Mouse (Mus musculus) G1E-ER4 (cell line): ENCODE measurements around the gene Ubb. TPM values are rescaled to one million over a fixed set of nuclear protein-coding genes. Genes with fewer than 3 reads are reported as not detected.

Experiments used
- GATA1 ChIP-seq: IDR thresholded peaks from one replicate; pipeline ENCODE4 v1.8.0; 2012; ENCODE audit warnings: low read length, inconsistent platforms
- polyA plus RNA-seq: library from polyadenylated mRNA; stranded (reverse); fragments of >175 nt; gene quantifications from 2 replicates; pipeline ENCODE4 v1.2.3, GENCODE M21; 2012

Ubb gene
- polyA plus RNA-seq, 1 experiment: 1,001 TPM

- TF ChIP-seq GATA1: no peak
Observed at GRCm38 (mm10) chr11:62541581-62541980, 9.4 kb upstream of the Ubb start.

GRCm38 (mm10) chr11:62543991-62544390, 7.0 kb upstream of the Ubb start:
- TF ChIP-seq GATA1: no peak

- TF ChIP-seq GATA1: no peak
Observed at GRCm38 (mm10) chr11:62549782-62550181, 1.2 kb upstream of the Ubb start.

DNA sequence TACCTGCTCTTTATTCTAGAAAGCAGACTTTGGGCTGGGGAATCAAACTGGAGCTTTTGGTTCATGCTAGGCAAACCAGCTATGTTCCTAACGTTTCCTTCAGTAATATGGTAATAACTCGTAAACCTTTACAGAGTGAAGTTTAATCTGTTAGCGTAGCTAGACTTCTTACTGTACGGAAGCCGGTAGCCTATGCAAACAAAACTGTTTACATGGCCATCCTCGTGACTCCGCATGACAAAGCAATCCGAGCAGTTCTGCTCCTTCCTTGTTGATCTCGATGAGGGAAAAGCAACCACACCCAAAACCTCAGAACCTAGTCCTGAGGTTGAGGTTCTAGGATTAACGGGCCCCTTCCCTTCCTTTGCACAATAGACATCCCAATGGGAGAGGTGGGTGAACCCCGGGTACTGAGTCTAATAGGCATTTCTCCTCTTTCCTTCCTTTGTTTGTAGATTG, 715 bp upstream of the Ubb start:
- TF ChIP-seq GATA1: no peak

GRCm38 (mm10) chr11:62551226-62552119, 502 bp downstream of the Ubb start:
- TF ChIP-seq GATA1: no peak

DNA sequence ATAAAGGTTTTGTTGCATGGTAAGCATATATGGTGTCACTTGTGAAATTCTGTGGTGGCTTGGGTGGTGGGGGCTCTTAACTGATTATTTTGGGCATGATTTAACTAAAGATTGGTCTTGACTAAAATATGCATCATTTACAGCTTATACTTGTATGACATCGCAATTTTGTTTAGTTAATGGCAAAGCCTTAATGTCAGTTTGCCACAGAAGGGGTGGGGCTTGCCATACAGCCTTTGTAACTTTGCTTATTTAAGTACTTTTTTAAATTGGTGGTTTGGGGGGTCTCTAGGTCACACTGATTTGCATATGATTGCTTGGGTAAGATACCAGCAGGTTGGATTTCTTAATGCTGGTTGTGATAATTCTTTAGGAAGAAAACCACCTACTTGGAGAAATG, 2.2 kb downstream of the Ubb start:
- no peak for TF ChIP-seq GATA1

DNA sequence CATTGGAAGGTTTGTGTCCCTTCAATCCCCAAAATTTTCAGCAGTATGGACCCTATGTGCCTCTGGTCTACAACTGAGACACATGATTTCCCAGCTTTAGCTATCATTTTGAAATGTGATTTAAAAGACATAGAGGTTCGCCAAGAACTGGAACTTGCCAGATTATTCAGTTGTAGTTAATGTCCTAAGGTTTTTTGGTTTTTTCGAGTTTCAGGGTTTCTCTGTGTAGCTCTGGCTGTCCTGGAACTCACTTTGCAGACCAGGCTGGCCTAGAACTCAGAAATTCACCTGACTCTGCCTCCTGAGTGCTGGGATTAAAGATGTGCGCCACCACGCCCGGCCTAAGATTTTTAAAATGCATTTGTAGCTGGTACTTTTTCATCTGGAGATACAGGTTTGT, 2.7 kb downstream of the Ubb start:
- TF ChIP-seq GATA1: no peak

DNA sequence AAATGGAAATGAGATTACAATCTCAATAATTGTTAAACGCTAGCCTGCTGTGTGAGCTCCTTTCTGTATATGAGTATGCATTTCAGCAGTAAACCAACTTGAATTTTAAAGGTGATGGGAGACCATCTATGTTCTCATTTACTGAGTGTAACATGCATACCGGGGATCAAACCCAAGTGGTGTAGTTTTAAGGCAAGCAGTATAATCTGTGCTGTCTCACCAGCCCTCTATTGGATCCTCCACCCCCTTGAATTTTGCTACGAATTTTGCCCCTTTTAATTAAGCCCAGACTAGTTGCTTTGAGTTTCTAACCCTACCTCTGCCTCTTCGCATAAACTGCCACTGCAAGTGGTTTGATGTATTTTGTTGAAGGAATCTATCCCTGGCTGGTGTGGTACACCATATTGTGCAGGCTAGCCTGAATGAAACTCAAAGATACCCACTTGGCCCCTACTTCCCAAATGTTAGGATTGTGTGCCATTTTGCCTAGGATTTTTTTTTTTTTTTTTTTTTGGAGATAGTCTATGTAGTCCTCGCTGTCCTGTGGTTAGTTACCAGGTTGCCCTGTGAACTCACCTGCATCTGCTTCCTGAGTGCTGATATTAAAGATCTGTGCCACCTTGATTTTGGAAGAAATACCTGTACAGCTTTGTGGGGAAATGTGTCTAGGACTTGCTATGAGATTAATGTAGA, 3.3 kb downstream of the Ubb start:
- no peak for TF ChIP-seq GATA1

DNA sequence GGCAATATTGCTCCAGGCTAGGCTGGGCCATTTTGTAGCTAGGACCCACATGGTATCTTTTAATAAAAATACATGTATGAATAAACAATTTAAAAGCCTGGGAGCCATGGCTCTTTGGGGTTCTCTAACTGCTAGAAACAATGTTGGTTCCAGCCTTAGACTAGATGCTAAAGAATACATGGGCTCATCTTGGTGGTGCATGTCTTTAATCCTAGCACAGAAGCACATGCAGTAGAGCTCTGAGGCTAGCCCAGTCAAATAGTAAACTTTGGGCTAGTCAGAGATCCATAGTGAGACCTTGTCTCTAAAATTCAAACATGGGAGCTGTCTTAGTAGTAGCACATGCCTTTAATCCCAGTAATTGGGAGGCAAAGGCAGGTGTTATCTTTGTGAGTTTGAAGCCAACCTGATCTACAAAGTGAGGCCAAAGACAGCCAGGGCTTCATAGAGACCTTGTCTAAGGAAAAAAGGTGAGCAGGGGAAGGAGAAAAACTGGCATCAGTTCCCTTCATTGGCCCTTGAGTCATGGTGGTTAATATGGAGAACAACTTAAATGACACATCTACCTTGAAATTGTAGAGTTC, 4.1 kb downstream of the Ubb start:
- no peak for TF ChIP-seq GATA1

GRCm38 (mm10) chr11:62555896-62556412, 5.0 kb downstream of the Ubb start:
- no peak for TF ChIP-seq GATA1

- no peak for TF ChIP-seq GATA1
Observed at GRCm38 (mm10) chr11:62557205-62557604, 6.2 kb downstream of the Ubb start.

- no peak for TF ChIP-seq GATA1
Observed at GRCm38 (mm10) chr11:62558152-62558551, 7.2 kb downstream of the Ubb start.

DNA sequence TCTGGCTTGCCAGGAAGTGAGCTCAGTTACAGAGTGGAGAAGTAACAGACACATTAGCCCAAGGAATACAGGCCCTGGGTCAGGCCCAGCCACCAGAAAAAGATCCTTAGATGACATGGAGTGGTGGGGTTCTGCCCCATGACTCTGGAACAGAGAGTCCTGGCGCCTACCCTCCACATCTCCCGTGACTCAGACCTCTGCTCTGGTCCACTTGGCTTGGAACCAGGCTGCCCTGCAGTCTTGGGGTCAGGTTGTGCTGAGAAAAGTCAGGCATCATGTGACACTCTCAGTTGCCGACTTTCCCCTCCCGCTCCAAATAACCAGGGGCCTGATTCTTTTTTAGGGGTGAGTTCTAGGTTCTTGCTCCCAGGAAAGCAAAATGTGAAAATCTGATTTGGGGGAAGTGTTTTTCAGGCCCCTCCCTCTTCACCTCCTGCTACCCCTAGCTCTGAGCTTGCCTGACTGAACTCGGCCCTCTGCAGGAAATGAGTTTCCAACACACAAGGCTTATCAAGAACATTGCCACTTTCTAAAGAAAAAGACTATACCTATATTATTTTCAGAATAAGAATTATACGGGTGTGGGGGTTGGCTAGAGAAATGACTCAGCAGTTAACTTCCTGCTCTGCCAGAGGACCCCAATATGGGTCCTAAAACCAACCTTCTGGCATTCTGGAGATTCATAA, 8.1 kb downstream of the Ubb start:
- TF ChIP-seq GATA1: no peak

- no peak for TF ChIP-seq GATA1
Observed at GRCm38 (mm10) chr11:62560463-62561016, 9.6 kb downstream of the Ubb start.

- no peak for TF ChIP-seq GATA1
Observed at GRCm38 (mm10) chr11:62563590-62563989, 12.6 kb downstream of the Ubb start.

- no peak for TF ChIP-seq GATA1
Observed at GRCm38 (mm10) chr11:62565747-62566146, 14.8 kb downstream of the Ubb start.
